Mouse (Mus musculus) brain, embryonic 14.5 days (tissue): ENCODE results near the gene Vmo1.

Experiments used
- CTCF ChIP-seq: fragments of 200-500 bp; IDR thresholded peaks from 2 replicates; pipeline ENCODE4 v1.5.1; 2012; ENCODE audit warnings: inconsistent platforms, mild to moderate bottlenecking, moderate library complexity, borderline replicate concordance; ENCODE audit not compliant: insufficient read depth, insufficient read length; ENCODE audit errors: extremely low read depth
- POLR2A ChIP-seq: fragments of 200-500 bp; IDR thresholded peaks from 2 replicates; pipeline ENCODE4 v1.6.1; 2012; ENCODE audit warnings: mild to moderate bottlenecking, inconsistent platforms, borderline replicate concordance; ENCODE audit not compliant: poor library complexity, insufficient read depth, insufficient read length, severe bottlenecking; ENCODE audit errors: extremely low read depth

DNA sequence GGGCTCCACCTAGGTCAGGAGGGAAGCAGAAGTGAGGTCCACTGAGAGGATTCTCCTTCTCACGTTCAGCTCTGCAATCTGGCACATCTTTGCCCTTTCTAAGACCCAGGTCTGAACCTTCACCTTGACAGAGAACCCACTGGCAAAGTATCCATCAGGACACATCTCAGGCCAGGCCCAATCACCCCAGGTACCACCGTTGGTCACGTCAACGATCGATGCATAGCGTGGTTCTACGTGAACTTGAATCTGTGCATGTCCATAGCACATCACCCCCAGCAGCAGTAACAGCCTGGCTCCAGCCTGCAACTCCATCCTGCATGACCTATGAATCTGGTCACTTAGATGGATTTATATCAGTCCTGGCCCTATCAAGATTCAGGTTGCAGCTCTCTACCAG is at the start of gene Vmo1:
- TF ChIP-seq CTCF (no peak), POLR2A (no peak)
